Mouse (Mus musculus) left cerebral cortex, adult 2 months (tissue): Measurements from ENCODE around the gene Ifit3b. TPM values are rescaled to one million over a fixed set of nuclear protein-coding genes. Genes with fewer than 3 reads are reported as not detected.
A peak's percentile ranks its signal among the peaks of the same experiment; 100 is the strongest.
"Not testable (repeated sequence)": the region's sequence is repeated elsewhere in the genome, so short reads cannot be mapped to it uniquely, and the experiment has no call there.

Experiments
- DNase-seq, 2 experiments: peaks; one replicate each; pipeline ENCODE4 v3.0.0; 2021 to 2022; ENCODE audit warnings: low spot score in 2 of 2, mixed read lengths in 1 of 2; ENCODE audit errors: extremely low spot score in 1 of 2
- H3K27ac ChIP-seq: fragments of 200-600 bp; 2 replicates; pipeline ENCODE4 v1.8.1; 2022
- H3K4me3 ChIP-seq: fragments of 200-600 bp; 2 replicates; pipeline ENCODE4 v1.8.1; 2022
- CTCF ChIP-seq: fragments of 200-600 bp; IDR thresholded peaks from 2 replicates; pipeline ENCODE4 v1.8.1; 2022; ENCODE audit warnings: antibody characterized with exemption, mild to moderate bottlenecking, moderate library complexity
- intact Hi-C: fragments of 180-260 bp; cut with DNase I; formaldehyde crosslinking; loops from one replicate; pipeline ENCODE4 v1.15.1; 2025
- total RNA-seq, 2 experiments: library from RNA; stranded (reverse); gene quantifications; 2 replicates each; pipeline ENCODE4 v1.2.3; 2021

Ifit3b gene
- total RNA-seq, 2 experiments from 2014 or later = 1.9 to 2.8 TPM

- intact Hi-C loops = loop anchor here (1.0 kb wide), 1 partner anchor 23 kb away; no protein-coding TSS in a partner anchor
Measured at GRCm38 (mm10) chr19:34585740-34586458, 21.9 kb upstream of the Ifit3b start.

GRCm38 (mm10) chr19:34587898-34588692 is 19.7 kb upstream of the Ifit3b start:
- DNase-seq, H3K27ac ChIP-seq, intact Hi-C loops, H3K4me3 ChIP-seq: not testable (repeated sequence)

More at GRCm38 (mm10) chr19:34585740-34586458, 21.9 kb upstream of the Ifit3b start:
- not testable (repeated sequence) for H3K27ac ChIP-seq, H3K4me3 ChIP-seq, DNase-seq
- TF ChIP-seq CTCF = peak; percentile 30

GRCm38 (mm10) chr19:34588959-34589358 is 18.8 kb upstream of the Ifit3b start:
- no peak overlapping the region for H3K4me3 ChIP-seq
- DNase-seq = no peak
- H3K27ac ChIP-seq = no peak overlapping the region
- intact Hi-C loops = no loop called here
- peak; percentile 42 for TF ChIP-seq CTCF

- DNase-seq = no peak
- Histone ChIP-seq H3K4me3 (no peak overlapping the region), H3K27ac (no peak overlapping the region)
- no peak for TF ChIP-seq CTCF
- intact Hi-C loops = no loop called here
Measured at GRCm38 (mm10) chr19:34593456-34593855, 14.3 kb upstream of the Ifit3b start.

- H3K4me3 ChIP-seq, H3K27ac ChIP-seq, DNase-seq, intact Hi-C loops: not testable (repeated sequence)
Measured at GRCm38 (mm10) chr19:34594523-34594922, 13.2 kb upstream of the Ifit3b start.

GRCm38 (mm10) chr19:34596811-34597210 is 11.0 kb upstream of the Ifit3b start:
- no peak for TF ChIP-seq CTCF
- H3K4me3 ChIP-seq = no peak overlapping the region
- no peak for DNase-seq
- H3K27ac ChIP-seq = no peak overlapping the region
- intact Hi-C loops = no loop called here

GRCm38 (mm10) chr19:34598341-34598740 is 9.4 kb upstream of the Ifit3b start:
- Histone ChIP-seq H3K27ac (no peak overlapping the region), H3K4me3 (no peak overlapping the region)
- DNase-seq = no peak
- intact Hi-C loops = no loop called here
- no peak for TF ChIP-seq CTCF

- DNase-seq, intact Hi-C loops, H3K27ac ChIP-seq, H3K4me3 ChIP-seq: not testable (repeated sequence)
Measured at GRCm38 (mm10) chr19:34599250-34599649, 8.5 kb upstream of the Ifit3b start.

GRCm38 (mm10) chr19:34601888-34602287 is 5.9 kb upstream of the Ifit3b start, which contains the start of gene Ifit1bl1:
Ifit1bl1 (minus strand) TSS chr19:34601956.
- intact Hi-C loops, DNase-seq, H3K27ac ChIP-seq, H3K4me3 ChIP-seq: not testable (repeated sequence)

GRCm38 (mm10) chr19:34605472-34605871 is 2.3 kb upstream of the Ifit3b start:
- no peak overlapping the region for H3K27ac ChIP-seq
- no peak for TF ChIP-seq CTCF
- H3K4me3 ChIP-seq = no peak overlapping the region
- no peak for DNase-seq
- intact Hi-C loops = no loop called here

GRCm38 (mm10) chr19:34610118-34610517 is 2.3 kb downstream of the Ifit3b start:
- H3K4me3 ChIP-seq, DNase-seq, H3K27ac ChIP-seq, intact Hi-C loops: not testable (repeated sequence)

- intact Hi-C loops, H3K27ac ChIP-seq: not testable (repeated sequence)
Measured at GRCm38 (mm10) chr19:34612243-34613001, 4.7 kb downstream of the Ifit3b start.

More at GRCm38 (mm10) chr19:34612243-34613001, 4.7 kb downstream of the Ifit3b start:
- not testable (repeated sequence) for DNase-seq, H3K4me3 ChIP-seq
